Mouse (Mus musculus): ENCODE measurements around the gene Gm42669.

Gm42669 gene

DNA sequence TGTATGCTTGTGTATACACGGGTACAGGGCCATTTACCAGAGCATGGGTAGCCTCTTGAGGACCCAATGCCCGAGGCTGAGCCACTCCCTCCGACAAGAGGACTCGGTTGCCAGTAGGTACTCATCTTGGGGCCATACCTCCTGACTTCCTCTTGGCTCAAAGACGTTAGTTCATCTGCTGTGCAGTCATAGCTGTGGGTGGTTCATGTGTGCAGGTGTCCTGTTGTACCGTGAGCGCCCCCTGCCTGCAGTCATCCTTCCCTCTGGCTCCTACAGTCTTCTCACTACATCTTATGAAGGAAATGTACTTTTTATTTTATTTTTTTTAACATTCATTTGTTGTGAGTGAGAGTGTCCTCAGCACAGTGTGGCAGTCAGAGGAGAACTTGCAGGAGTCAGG, 6.2 kb downstream of the Gm42669 start:
- ChIA-PET CTCF (interaction anchor here (0.5 to 1.5 kb wide), 11 partner anchors 8 to 653 kb away, joined by 3 to 9 read pairs (median 3); no protein-coding TSS in a partner anchor), POLR2A (no interaction called here)

DNA sequence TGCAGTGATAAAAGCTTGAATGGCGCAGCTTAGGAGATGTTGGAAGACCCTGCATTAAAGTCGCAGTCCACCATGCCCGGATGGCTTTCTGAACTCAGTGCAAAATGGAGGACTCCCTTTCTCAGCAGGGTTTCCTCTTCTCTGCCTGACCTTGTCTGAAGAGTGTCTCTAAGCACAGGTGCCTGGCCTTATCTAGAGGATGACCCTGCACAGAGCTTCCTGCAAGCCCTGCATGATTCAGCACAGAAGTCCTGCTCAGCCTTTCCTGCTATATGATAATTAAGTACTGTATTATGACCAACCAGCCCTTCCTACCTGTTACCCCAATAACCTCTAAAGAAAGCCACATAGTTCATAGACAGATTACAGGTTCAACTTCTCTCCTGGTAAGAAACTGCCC, 8.0 kb downstream of the Gm42669 start:
- ChIA-PET CTCF (no interaction called here), POLR2A (no interaction called here)

DNA sequence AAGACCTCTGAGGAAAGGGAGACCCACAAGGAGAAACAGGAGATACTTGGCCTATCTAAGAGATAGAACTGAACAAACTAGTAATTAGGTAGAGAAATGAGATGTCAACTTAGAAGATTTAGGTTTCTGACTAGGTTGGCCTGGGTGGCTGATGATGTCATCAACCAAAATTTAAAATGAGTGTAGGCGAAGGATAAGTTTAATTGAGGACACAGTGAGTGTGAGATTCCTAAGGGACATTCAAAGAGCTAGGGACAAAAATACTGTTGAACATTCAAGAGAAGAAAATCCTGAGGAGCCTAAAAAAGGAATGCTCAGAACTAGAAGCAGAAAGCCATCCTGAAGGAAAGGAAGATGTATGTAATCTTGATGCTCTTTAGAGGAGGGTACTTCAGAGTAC, 8.7 kb downstream of the Gm42669 start:
- CTCF ChIA-PET, result no interaction called here
- POLR2A ChIA-PET, result no interaction called here

DNA sequence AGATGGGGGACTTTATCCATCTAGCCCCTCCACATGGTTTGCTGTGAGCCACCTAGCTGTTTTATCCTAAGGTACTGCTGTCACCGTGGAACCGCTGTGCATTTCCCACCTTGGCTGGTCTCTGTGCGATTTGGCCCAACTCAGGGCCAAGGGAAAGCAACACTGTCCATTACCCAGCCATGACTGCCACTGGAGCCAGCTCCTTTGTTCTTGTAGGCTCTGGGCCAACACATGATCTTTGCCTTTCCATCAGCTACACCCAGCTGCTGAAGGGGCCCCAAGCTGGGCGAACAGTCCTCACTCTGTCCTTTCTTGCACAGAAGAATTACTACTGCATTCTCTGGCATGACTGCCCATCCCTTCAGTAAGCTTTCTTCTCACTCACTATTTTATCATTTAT, 11.2 kb downstream of the Gm42669 start:
- POLR2A ChIA-PET, result no interaction called here

DNA sequence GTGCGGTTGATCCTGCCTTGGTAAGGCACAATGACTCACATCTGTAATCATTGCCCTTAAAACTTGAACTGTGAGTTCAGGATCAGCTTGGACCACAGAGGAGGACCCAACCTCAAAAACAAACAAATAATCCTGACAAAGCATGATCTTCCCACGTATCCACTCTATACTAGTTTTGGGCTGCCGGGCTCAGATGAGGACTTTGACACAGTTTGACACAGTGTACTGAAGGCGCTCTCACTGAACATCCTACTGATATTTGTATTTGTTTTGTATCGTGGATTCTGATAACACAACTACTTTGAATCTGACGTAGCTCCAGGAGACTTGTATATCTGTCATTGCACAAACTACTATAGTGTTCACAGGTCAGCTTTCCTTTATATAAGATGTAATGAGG, 14.0 kb downstream of the Gm42669 start:
- ChIA-PET POLR2A (interaction anchor here in 2 of 4 experiments (0.6 to 0.7 kb wide), 2 partner anchors 543 to 594 kb away, joined by 3 read pairs; no protein-coding TSS in a partner anchor), CTCF (interaction anchor here in 1 of 4 experiments (1.2 kb wide), 1 partner anchor 8 kb away, joined by 3 read pairs; no protein-coding TSS in a partner anchor)

More for the DNA sequence above, 11.2 kb downstream of the Gm42669 start:
- CTCF ChIA-PET, result no interaction called here

- CTCF ChIA-PET, result interaction anchor here in 1 of 4 experiments (1.2 kb wide), 1 partner anchor 8 kb away, joined by 3 read pairs; no protein-coding TSS in a partner anchor
- POLR2A ChIA-PET, result no interaction called here
Measured at GRCm38 (mm10) chr5:107521897-107522296, 14.5 kb downstream of the Gm42669 start.

- CTCF ChIA-PET, result no interaction called here
Measured at GRCm38 (mm10) chr5:107524281-107524680, 16.9 kb downstream of the Gm42669 start.

GRCm38 (mm10) chr5:107528856-107529255, 21.4 kb downstream of the Gm42669 start:
- ChIA-PET CTCF (no interaction called here), POLR2A (no interaction called here)

More at GRCm38 (mm10) chr5:107524281-107524680, 16.9 kb downstream of the Gm42669 start:
- POLR2A ChIA-PET, result no interaction called here

DNA sequence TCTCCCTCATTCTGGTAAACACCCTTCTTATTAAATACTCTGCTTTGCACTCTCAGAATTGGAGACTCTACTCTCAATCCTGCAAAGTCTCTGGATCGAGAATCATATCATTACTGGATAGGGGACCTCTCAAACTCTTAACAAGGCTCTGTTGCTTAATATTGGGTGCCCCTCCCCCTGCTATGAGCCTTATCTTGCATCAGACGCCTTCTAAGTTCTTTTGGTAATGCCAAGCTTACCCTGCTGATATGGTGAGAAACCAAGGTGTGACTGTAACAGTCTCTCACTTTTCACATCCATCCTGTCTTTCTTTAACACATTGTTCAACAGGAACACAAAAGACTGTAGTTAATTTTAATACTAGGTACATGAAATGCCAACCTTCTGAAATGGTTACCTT, 26.2 kb downstream of the Gm42669 start:
- POLR2A ChIA-PET, result no interaction called here
- CTCF ChIA-PET, result interaction anchor here in 1 of 4 experiments (0.5 kb wide), 1 partner anchor 187 kb away, joined by 4 read pairs; no protein-coding TSS in a partner anchor

GRCm38 (mm10) chr5:107534581-107534980, 27.2 kb downstream of the Gm42669 start, which contains the start of gene 1700028K03Rik:
TSS of gene 1700028K03Rik (plus strand) at chr5:107534709.
- POLR2A ChIA-PET, result interaction anchor here in 1 of 4 experiments (0.9 kb wide), 1 partner anchor 11 kb away, joined by 3 read pairs; no protein-coding TSS in a partner anchor
- CTCF ChIA-PET, result no interaction called here

DNA sequence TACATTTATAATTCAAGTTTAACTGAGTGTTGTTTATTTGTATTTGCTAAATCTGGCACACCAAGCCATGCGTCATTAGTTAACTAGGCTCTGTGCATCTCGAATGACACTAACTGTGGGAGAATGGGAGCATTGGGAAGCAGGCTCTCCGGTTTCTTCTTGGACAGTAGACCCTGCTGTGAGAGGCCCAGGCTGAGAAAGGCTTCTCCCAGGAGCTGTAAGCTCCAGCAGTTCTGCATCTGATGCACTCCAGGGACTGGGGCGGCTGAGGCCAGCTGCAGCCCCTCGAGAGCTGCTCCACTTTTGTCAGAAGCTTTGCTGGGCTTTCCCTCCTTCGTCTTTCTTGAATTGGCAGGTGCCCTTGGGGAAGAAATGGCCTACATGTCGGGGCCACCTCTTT, 34.3 kb downstream of the Gm42669 start:
- POLR2A ChIA-PET, result no interaction called here
- CTCF ChIA-PET, result no interaction called here

- ChIA-PET POLR2A (no interaction called here), CTCF (no interaction called here)
Measured at GRCm38 (mm10) chr5:107545927-107546326, 38.5 kb downstream of the Gm42669 start.

- ChIA-PET CTCF (no interaction called here), POLR2A (no interaction called here)
Measured at GRCm38 (mm10) chr5:107547955-107548354, 40.5 kb downstream of the Gm42669 start.

GRCm38 (mm10) chr5:107548444-107548843, 41.0 kb downstream of the Gm42669 start:
- CTCF ChIA-PET, result interaction anchor here in 2 of 4 experiments (0.6 kb wide), 2 partner anchors 135 to 1033 kb away, joined by 4 to 7 read pairs; no protein-coding TSS in a partner anchor
- POLR2A ChIA-PET, result no interaction called here

DNA sequence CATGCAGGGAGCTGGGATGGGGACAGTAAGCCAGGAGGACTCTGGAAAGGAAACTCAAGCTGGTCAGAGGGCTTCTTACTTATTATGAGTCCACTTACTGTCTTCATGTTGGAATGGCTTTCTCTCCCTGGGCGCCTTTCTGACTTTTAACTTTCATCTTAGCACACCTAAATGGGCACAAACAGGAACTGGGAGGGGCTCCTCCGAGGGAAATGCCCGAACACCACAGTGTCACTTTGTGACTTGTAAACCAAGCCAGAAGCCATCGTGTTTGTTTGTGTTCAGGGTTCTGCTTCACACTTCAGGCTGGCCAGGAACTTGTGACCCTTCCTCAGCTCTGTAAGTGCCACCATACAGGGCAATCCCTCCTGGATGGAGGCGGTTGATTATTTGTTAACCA, 46.9 kb downstream of the Gm42669 start:
- ChIA-PET POLR2A (no interaction called here), CTCF (no interaction called here)

- ChIA-PET POLR2A (no interaction called here), CTCF (interaction anchor here in 1 of 4 experiments (0.7 kb wide), 1 partner anchor 94 kb away, joined by 3 read pairs; no protein-coding TSS in a partner anchor)
Measured at GRCm38 (mm10) chr5:107556969-107557368, 49.5 kb downstream of the Gm42669 start.

- ChIA-PET CTCF (interaction anchor here in 1 of 4 experiments (0.6 kb wide), 1 partner anchor 56 kb away, joined by 9 read pairs; no protein-coding TSS in a partner anchor), POLR2A (interaction anchor here in 1 of 4 experiments (1.5 kb wide), 1 partner anchor 22 kb away, joined by 3 read pairs; no protein-coding TSS in a partner anchor)
Measured at GRCm38 (mm10) chr5:107569148-107569547, 61.7 kb downstream of the Gm42669 start.

DNA sequence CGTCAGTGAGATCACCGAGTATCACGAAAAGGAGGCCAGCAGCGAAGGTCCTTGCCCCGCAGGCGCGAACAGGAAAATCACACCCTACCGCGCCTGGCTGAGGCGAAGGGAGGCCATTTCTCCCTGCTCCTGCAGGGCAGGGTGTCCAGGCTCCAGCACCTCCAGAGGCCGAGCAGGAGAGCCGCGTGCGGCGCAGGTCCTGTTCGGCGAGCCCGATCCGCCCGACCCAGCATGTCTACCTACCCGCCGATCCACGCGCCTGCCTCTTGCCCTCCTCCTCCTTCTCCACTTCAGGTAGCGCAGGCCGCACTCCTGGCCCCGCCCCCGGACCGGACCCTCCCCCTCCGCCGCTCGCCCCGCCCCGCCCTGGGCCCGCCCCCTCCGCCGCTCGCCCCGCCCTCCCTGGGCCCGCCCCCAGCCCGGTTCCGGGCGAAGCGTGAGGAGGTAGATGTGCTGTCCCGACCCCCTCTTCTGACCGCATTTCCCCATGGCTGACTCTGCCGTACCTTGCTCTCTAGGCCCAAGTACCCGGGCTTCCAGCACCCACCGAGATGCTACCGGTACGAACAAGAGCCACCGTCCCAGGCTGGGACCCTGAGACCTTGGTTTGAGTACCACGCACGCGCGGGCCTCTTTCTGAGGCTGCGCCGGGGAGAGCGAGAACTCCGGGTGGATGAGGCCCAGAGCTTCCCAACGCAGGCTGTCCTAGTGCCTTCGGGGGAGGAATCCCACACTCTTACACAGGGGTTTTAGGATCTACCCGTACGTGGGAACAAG, 90.1 kb downstream of the Gm42669 start, which contains the start of the genes Rpap2 and Glmn:
TSS of gene Rpap2 (plus strand) at position 73 of the 777 bp plus-strand sequence.
TSS of gene Glmn (minus strand) at position 588 of the 777 bp plus-strand sequence.
- CTCF ChIA-PET, result no interaction called here
- POLR2A ChIA-PET, result interaction anchor here in 2 of 4 experiments (0.5 to 1.0 kb wide), 2 partner anchors 9 to 90 kb away, joined by 3 to 4 read pairs; no protein-coding TSS in a partner anchor

- ChIA-PET POLR2A (interaction anchor here in 3 of 4 experiments (0.6 to 1.0 kb wide), 8 partner anchors 8 to 887 kb away, joined by 3 to 8 read pairs (median 4); no protein-coding TSS in a partner anchor), CTCF (interaction anchor here in 2 of 4 experiments (0.7 kb wide), 2 partner anchors 1002 to 1319 kb away, joined by 3 to 4 read pairs; no protein-coding TSS in a partner anchor)
Measured at GRCm38 (mm10) chr5:107598380-107598779, 91.0 kb downstream of the Gm42669 start.

GRCm38 (mm10) chr5:107611224-107611623, 103.8 kb downstream of the Gm42669 start:
- ChIA-PET CTCF (interaction anchor here in 3 of 4 experiments (0.6 to 0.7 kb wide), 3 partner anchors 12 to 249 kb away, joined by 3 to 5 read pairs (median 4); no protein-coding TSS in a partner anchor), POLR2A (interaction anchor here in 2 of 4 experiments (0.6 to 0.7 kb wide), 2 partner anchors 97 to 392 kb away, joined by 3 to 5 read pairs; no protein-coding TSS in a partner anchor)
